Mouse (Mus musculus) 416B (cell line): ENCODE results near the gene Rhox3a.
"Not testable (repeated sequence)": the region's sequence is repeated elsewhere in the genome, so short reads cannot be mapped to it uniquely, and the experiment has no call there.

ENCODE experiments used
- DNase-seq: peaks from one replicate; pipeline ENCODE4 v3.0.0; 2011; ENCODE audit warnings: low read depth

Gene Rhox3a

GRCm38 (mm10) chrX:37249619-37250018 lies at the start of gene Rhox3a:
Gene Rhox3a (plus strand): TSS chrX:37249919.
- DNase-seq = not testable (repeated sequence)

GRCm38 (mm10) chrX:37210941-37211340 lies 38.8 kb upstream of the Rhox3a start, which contains the start of gene Gm9:
Gene Gm9 (minus strand): TSS chrX:37211041.
- no peak for DNase-seq

- DNase-seq = not testable (repeated sequence)
These were observed 27.6 kb upstream of the Rhox3a start, which contains the start of gene Rhox1 for GRCm38 (mm10) chrX:37222158-37222557. Gene Rhox1 (minus strand): TSS chrX:37222258.

GRCm38 (mm10) chrX:37244676-37245075 lies 5.0 kb upstream of the Rhox3a start, which contains the start of gene Rhox2a:
Gene Rhox2a (plus strand): TSS chrX:37244976.
- DNase-seq = not testable (repeated sequence)

GRCm38 (mm10) chrX:37265038-37265437 lies 15.3 kb downstream of the Rhox3a start, which contains the start of gene Rhox4a:
Gene Rhox4a (plus strand): TSS chrX:37265338.
- not testable (repeated sequence) for DNase-seq
